Mouse (Mus musculus) stomach, embryonic 16.5 days (tissue): ENCODE data around the gene Topors. TPM values are rescaled to one million over a fixed set of nuclear protein-coding genes. Genes with fewer than 3 reads are reported as not detected.

Source experiments
- ATAC-seq: fragments of 200-750 bp; cut with Nextera tagmentation; 2 replicates; pipeline ENCODE4 v1.8.0; 2017; ENCODE audit warnings: moderate number of reproducible peaks, moderate TSS enrichment; ENCODE audit not compliant: insufficient read depth, low FRiP score
- H3K27ac ChIP-seq: fragments of 300-500 bp; sonication (generic); 2 replicates; pipeline ENCODE4 v1.5.1; 2014; ENCODE audit warnings: low read length
- H3K27me3 ChIP-seq: fragments of 300-500 bp; sonication (generic); 2 replicates; pipeline ENCODE4 v1.6.1; 2014; ENCODE audit warnings: low read length, control low read depth, mixed read lengths; ENCODE audit not compliant: control insufficient read depth, insufficient read depth
- H3K36me3 ChIP-seq: fragments of 300-500 bp; sonication (generic); 2 replicates; pipeline ENCODE4 v1.6.1; 2014; ENCODE audit warnings: low read length; ENCODE audit not compliant: control insufficient read depth, insufficient read depth
- H3K4me1 ChIP-seq: fragments of 300-500 bp; sonication (generic); 2 replicates; pipeline ENCODE4 v1.6.1; 2014; ENCODE audit warnings: low read length, control low read depth, mixed read lengths; ENCODE audit not compliant: control insufficient read depth, insufficient read depth
- H3K4me2 ChIP-seq: fragments of 300-500 bp; sonication (generic); 2 replicates; pipeline ENCODE4 v1.6.1; 2014; ENCODE audit warnings: low read depth, low read length, mixed read lengths
- H3K4me3 ChIP-seq: fragments of 300-500 bp; sonication (generic); replicated peaks from 2 replicates; pipeline ENCODE4 v1.5.1; 2014; ENCODE audit warnings: mild to moderate bottlenecking, low read length
- H3K9ac ChIP-seq: fragments of 300-500 bp; sonication (generic); 2 replicates; pipeline ENCODE4 v1.6.1; 2014; ENCODE audit warnings: low read length
- H3K9me3 ChIP-seq: fragments of 300-500 bp; sonication (generic); replicated peaks from 2 replicates; pipeline ENCODE4 v1.6.1; 2016; ENCODE audit warnings: low read length, control low read depth; ENCODE audit not compliant: control insufficient read depth
- WGBS: fragments of 180-500 bp; shearing (Covaris S2); extraction: QIAGEN DNeasy Blood & Tissue Kit; methylation state at CpG from one replicate; pipeline ENCODE4 v1.1.7; 2014; 5-methylcytosine and 5-hydroxymethylcytosine counted together
- polyA plus RNA-seq: library from polyadenylated mRNA; unstranded; fragments of >200 nt; fragmentation: Nextera tagmentation; extraction: Ambion mirVana; gene quantifications from 2 replicates; pipeline ENCODE4 v1.2.1, GENCODE M21; 2015

Topors gene
- polyA plus RNA-seq, 1 experiment from 2014 or later = 32.5 TPM

GRCm38 (mm10) chr4:40267681-40268080 lies 2.0 kb downstream of the Topors start:
- 0 out of 2 replicates have a peak, but pooled peaks cover 2% of the 10 kb centered on the region for H3K36me3 ChIP-seq
- WGBS = 60% methylated on average over 7 of the region's 7 CpGs
- no peak for ATAC-seq
- H3K4me3 ChIP-seq = peak overlapping the region; percentile 87
- H3K9ac ChIP-seq = peak overlapping the region; percentile 91
- H3K9me3 ChIP-seq = no peaks in the 10 kb centered on the region
- peak overlapping the region; percentile 100 for H3K27ac ChIP-seq
- peak overlapping the region; percentile 96 for H3K4me2 ChIP-seq
- H3K4me1 ChIP-seq = peaks cover 27% of the 10 kb centered on the region
- no peaks in the 10 kb centered on the region for H3K27me3 ChIP-seq

- 39% methylated on average over 1 of the region's 1 CpGs for WGBS
Observed at GRCm38 (mm10) chr4:40264321-40264720, 5.3 kb downstream of the Topors start.

GRCm38 (mm10) chr4:40254385-40255103 lies 15.1 kb downstream of the Topors start:
- no peaks in the 10 kb centered on the region for H3K27me3 ChIP-seq
- 81% methylated on average over 8 of the region's 8 CpGs for WGBS

More at GRCm38 (mm10) chr4:40264321-40264720, 5.3 kb downstream of the Topors start:
- peaks cover 16% of the 10 kb centered on the region; the same call in 1 of the 2 replicates for H3K36me3 ChIP-seq
- H3K4me2 ChIP-seq = no peak overlapping the region
- ATAC-seq = no peak
- H3K4me3 ChIP-seq = no peak overlapping the region
- H3K4me1 ChIP-seq = peaks cover 27% of the 10 kb centered on the region
- no peak overlapping the region for H3K9ac ChIP-seq
- H3K9me3 ChIP-seq = no peaks in the 10 kb centered on the region
- H3K27ac ChIP-seq = no peak overlapping the region
- H3K27me3 ChIP-seq = no peaks in the 10 kb centered on the region

GRCm38 (mm10) chr4:40253766-40254165 lies 15.9 kb downstream of the Topors start:
- Histone ChIP-seq H3K4me3 (no peak overlapping the region), H3K36me3 (no peaks in the 10 kb centered on the region), H3K9ac (no peak overlapping the region), H3K27me3 (no peaks in the 10 kb centered on the region), H3K4me1 (no peaks in the 10 kb centered on the region), H3K27ac (no peak overlapping the region), H3K9me3 (no peaks in the 10 kb centered on the region), H3K4me2 (no peak overlapping the region)
- WGBS = 65% methylated on average over 2 of the region's 2 CpGs
- ATAC-seq = no peak

More at GRCm38 (mm10) chr4:40254385-40255103, 15.1 kb downstream of the Topors start:
- Histone ChIP-seq H3K4me2 (no peak overlapping the region), H3K4me1 (no peaks in the 10 kb centered on the region), H3K9ac (no peak overlapping the region), H3K4me3 (no peak overlapping the region), H3K36me3 (0 out of 2 replicates have a peak, but pooled peaks cover 4% of the 10 kb centered on the region), H3K27ac (no peak overlapping the region), H3K9me3 (no peaks in the 10 kb centered on the region)
- ATAC-seq = no peak

GRCm38 (mm10) chr4:40250984-40251383 lies 18.7 kb downstream of the Topors start:
- no peak for ATAC-seq
- Histone ChIP-seq H3K9me3 (no peaks in the 10 kb centered on the region), H3K9ac (no peak overlapping the region), H3K4me2 (no peak overlapping the region), H3K4me3 (no peak overlapping the region), H3K27ac (no peak overlapping the region), H3K36me3 (no peaks in the 10 kb centered on the region), H3K27me3 (no peaks in the 10 kb centered on the region), H3K4me1 (no peaks in the 10 kb centered on the region)
- WGBS = 84% methylated on average over 5 of the region's 5 CpGs

GRCm38 (mm10) chr4:40244035-40244434 lies 25.6 kb downstream of the Topors start:
- peaks cover 3% of the 10 kb centered on the region; the same call in 1 of the 2 replicates for H3K4me1 ChIP-seq
- H3K4me3 ChIP-seq = no peak overlapping the region
- H3K36me3 ChIP-seq = no peaks in the 10 kb centered on the region
- 81% methylated on average over 8 of the region's 8 CpGs for WGBS
- H3K27me3 ChIP-seq = no peaks in the 10 kb centered on the region
- H3K9ac ChIP-seq = no peak overlapping the region
- H3K4me2 ChIP-seq = no peak overlapping the region
- no peak for ATAC-seq
- H3K27ac ChIP-seq = no peak overlapping the region
- H3K9me3 ChIP-seq = no peaks in the 10 kb centered on the region

- Histone ChIP-seq H3K9ac (no peak overlapping the region), H3K27ac (no peak overlapping the region), H3K9me3 (no peaks in the 10 kb centered on the region), H3K4me2 (no peak overlapping the region), H3K36me3 (no peaks in the 10 kb centered on the region), H3K4me3 (no peak overlapping the region), H3K27me3 (no peaks in the 10 kb centered on the region), H3K4me1 (peaks cover 3% of the 10 kb centered on the region; the same call in 1 of the 2 replicates)
- 84% methylated on average over 4 of the region's 4 CpGs for WGBS
- ATAC-seq = no peak
Observed at GRCm38 (mm10) chr4:40243006-40243405, 26.6 kb downstream of the Topors start.

- no peaks in the 10 kb centered on the region for H3K9me3 ChIP-seq
- no peak overlapping the region for H3K9ac ChIP-seq
- 49% methylated on average over 6 of the region's 6 CpGs for WGBS
- H3K4me3 ChIP-seq = no peak overlapping the region
- H3K4me1 ChIP-seq = peaks cover 3% of the 10 kb centered on the region; the same call in 1 of the 2 replicates
- H3K27ac ChIP-seq = no peak overlapping the region
- no peak for ATAC-seq
- H3K27me3 ChIP-seq = no peaks in the 10 kb centered on the region
- no peak overlapping the region for H3K4me2 ChIP-seq
- no peaks in the 10 kb centered on the region for H3K36me3 ChIP-seq
Observed at GRCm38 (mm10) chr4:40241928-40242327, 27.7 kb downstream of the Topors start.

GRCm38 (mm10) chr4:40240272-40240744 lies 29.3 kb downstream of the Topors start:
- no peak for ATAC-seq
- H3K9ac ChIP-seq = peak overlapping the region; percentile 83
- WGBS = 50% methylated on average over 5 of the region's 5 CpGs
- H3K27ac ChIP-seq = peak overlapping the region; percentile 90; the same call in 1 of the 2 replicates
- H3K36me3 ChIP-seq = no peaks in the 10 kb centered on the region
- H3K4me1 ChIP-seq = peaks cover 3% of the 10 kb centered on the region; the same call in 1 of the 2 replicates
- H3K4me2 ChIP-seq = peak overlapping the region; percentile 90
- peak overlapping the region; percentile 79 for H3K4me3 ChIP-seq
- H3K9me3 ChIP-seq = no peaks in the 10 kb centered on the region
- no peaks in the 10 kb centered on the region for H3K27me3 ChIP-seq
